Mouse (Mus musculus) T-helper 17 cell (primary cell): ENCODE measurements around the gene Rev3l.

Source experiments
- in situ Hi-C, 2 experiments: fragments of 300-600 bp; cut with MboI, MseI; formaldehyde crosslinking; loops; 1 replicate in 1 of 2; 2 replicates in 1 of 2; pipeline ENCODE4 v1.15.1; 2025; ENCODE audit warnings: high pct_unique_total_duplicates in 2 of 2

Gene Rev3l

DNA sequence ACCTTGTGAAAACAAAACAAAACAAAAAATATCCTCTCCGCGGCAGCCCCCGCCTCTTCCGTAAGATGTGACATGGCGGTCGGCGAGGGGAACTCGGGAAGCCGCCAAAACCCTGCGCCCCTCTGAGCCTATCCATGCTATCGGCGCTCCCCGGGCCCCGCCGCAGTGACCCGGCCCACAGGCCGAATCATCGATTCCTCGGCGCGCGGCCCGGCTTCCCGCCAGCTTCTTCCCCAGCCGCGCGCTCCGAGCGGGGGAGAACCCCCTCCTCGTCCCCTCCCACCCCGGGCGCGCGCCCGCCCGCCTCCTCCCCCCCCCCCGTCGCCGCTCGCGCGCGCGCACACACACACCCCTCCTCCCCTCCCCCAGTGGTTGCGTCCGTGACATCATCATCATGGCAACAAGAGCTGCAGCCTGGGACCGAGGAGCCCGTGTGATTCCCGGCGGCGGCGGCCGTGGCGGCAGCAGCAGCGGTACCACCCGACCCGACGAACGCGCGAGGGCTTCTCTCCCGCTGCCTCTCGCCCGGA lies at the start of gene Rev3l:
Rev3l (plus strand) TSS at position 383 of the 530 bp plus-strand sequence.
- in situ Hi-C loops: no loop called here

DNA sequence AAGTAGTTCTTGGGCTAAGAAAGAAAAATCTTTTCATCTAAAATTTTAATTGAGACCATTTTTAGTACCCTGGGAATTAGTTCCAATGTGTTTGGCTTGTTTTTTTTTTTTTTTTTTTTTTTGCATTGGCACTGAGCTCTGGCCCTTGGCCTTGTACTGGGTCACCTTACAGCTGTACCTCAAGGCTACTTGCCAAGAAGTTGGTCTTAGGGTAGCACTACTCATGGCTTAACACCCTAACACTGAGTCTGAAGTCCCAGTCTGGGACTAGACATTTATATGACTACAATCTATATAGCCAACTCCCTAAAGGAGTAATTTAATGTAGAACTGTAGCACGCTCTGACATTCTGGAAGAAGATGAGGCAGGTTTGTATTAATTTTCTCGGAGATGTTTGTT lies 49.4 kb upstream of the Rev3l start:
- in situ Hi-C loops: no loop called here

DNA sequence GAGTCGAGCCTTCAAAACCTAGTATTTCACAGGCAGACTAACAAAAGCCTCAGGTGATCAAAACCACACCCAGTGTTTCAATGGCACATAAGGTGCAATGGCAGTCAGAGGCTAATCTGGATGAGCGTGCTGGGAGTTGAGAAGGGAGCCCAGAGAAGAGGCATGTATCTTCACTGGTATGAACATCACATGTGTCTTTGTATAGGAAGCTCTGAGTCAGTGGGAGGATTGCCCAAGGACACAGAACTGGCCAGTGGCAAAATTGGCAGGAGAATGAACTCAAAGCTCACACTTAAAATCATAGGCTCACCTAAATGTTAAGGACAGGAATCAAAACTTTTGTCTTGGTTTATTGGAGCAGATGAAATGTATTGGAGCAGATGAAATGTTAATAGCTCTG lies 48.4 kb upstream of the Rev3l start:
- in situ Hi-C loops: no loop called here

DNA sequence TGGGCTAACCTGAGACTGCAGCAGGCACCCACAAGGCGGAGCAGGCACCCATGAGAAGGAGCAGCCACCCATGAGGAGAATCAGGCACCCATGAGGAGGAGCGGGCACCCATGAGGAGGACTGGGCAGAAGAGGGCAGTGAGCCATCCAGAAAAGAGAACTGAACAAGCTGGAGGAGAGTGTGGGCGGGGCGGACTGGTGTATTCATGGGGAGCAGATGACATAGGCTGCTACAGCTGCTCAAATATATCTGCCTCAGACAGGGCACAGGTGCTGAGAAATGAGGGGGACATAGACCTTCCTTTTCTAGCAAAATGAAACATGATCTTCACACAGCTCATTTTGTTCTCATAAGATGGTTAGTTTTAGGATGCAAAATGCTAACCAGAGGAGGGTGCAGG lies 45.1 kb upstream of the Rev3l start:
- in situ Hi-C loops: no loop called here

DNA sequence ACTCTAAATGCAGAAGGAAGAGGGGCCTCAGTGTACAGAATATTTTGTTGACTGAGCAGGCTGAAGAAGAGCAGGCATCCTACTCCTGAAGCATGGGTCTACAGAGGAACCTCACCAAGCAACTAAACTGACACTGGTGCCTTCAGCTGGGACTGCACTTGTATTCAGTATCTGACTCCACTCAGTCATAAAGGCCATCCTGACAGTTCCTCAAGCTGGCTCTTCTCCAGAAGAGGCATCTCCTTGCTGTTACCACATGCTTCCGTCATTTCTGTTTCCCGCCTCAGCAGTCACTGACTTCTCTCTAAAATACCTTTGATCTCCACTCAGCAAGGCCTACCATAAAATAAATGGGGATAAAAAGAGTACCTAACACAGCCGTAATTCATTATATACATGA lies 44.1 kb upstream of the Rev3l start:
- in situ Hi-C loops: no loop called here

DNA sequence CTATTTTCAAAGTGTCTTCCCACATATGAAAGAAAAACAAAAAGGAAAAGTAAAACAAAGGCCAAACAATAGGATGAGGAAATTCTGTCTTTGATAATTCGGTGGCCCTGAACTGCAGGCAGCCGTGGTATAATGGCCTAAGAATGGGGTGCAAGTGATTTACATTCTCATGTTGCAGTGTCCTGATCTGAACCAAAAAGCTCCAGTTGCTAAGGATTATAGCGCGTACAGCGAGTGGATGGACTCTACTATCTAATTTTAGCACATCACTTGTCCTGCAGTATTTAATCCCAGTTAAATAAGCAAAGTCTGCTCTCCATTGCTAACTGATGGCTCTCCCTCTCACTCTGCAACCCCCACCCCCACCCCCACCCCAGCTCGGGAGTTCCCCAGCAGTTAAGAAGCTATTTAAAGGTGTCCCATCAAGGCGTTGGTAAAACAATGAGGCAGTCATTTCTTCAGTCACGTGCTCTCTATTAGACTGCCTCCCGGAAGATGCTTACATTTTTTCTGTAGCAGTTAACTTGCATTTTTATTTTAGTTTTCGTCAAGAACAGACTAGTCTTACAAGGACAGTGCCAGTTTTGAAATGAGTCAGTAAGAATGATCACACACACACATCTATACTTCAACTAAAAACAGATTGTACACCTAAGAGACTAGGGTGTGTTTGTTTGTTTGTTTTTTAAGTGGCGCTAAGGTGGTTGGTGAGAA lies 40.4 kb upstream of the Rev3l start:
- in situ Hi-C loops: loop anchor here in 1 of 2 experiments (5.0 kb wide), 1 partner anchor 36 kb away; no protein-coding TSS in a partner anchor

DNA sequence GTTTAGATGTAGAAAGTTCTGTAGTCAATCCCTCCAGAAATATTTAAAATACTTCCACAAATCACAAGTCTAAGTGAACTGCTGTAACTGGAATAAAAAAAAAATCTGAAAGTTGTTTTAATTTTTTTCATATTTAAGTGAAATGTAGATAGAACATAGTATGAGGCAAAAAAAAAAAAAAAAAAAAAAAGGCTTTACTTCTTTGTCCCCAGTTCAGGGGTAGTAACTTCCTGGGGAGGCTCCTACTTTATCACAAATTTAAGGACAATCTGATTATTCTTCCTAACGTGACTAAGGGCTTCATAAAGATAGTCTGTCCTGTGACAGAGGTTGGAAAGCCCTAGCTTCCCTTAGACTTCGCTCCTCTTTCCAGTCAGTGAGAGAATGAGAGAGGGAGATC lies 39.8 kb upstream of the Rev3l start:
- in situ Hi-C loops: loop anchor here in 1 of 2 experiments (5.0 kb wide), 1 partner anchor 35 kb away; no protein-coding TSS in a partner anchor

DNA sequence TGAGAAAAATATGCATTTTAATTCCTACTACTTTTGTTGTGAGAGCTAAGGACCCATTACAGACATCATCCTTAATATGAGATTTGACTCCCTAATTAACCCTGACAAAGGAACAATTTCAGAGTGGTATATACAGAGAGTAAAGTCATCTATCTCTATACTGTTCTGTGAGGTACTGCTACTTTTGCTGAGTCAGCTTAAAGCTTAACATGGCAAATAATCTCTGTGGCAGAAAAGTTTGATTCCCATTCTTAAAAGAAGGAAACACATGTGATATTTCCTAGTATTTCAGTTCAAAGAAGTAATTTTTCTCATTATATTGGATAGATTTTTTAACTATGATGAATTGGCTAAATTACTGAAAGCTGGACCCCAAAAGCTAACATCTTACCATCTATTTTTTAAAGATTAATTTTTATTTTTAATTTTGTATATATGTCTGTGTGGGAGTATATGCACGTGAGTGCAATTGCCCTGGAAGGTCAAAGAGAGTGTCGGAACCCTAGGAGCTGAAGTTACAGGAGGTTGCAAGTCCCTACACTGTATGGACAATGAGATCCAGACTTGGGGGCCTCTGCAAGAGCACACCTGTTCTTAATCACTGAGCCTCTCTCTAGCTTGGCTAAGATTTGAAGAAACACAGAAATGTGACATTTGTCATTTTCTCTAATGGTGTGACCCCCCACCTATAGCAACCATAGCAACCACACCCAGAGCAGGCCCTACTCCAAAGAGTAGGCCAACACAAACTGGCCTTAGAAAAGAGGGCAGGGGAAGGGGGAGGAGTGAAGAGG lies 24.0 kb upstream of the Rev3l start:
- in situ Hi-C loops: no loop called here

DNA sequence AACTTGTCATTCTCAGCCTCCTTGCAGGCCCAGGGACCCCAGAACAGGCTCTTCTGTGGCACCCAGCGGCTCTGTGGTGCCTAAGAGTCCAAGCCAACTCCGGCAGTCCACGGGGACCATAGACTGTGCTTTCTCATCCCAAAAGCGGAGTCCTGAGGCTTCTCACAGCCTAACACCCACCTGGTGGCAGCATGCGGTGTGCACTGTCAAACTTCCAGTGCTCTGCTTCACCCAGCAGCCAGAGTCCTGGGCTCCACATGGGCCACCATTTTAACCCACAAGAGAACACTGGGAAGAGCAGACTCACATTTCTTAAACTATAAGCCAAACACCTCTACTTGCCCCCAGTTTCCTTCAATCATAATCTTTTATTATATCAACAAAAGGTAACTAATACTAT lies 15.0 kb upstream of the Rev3l start:
- in situ Hi-C loops: no loop called here

DNA sequence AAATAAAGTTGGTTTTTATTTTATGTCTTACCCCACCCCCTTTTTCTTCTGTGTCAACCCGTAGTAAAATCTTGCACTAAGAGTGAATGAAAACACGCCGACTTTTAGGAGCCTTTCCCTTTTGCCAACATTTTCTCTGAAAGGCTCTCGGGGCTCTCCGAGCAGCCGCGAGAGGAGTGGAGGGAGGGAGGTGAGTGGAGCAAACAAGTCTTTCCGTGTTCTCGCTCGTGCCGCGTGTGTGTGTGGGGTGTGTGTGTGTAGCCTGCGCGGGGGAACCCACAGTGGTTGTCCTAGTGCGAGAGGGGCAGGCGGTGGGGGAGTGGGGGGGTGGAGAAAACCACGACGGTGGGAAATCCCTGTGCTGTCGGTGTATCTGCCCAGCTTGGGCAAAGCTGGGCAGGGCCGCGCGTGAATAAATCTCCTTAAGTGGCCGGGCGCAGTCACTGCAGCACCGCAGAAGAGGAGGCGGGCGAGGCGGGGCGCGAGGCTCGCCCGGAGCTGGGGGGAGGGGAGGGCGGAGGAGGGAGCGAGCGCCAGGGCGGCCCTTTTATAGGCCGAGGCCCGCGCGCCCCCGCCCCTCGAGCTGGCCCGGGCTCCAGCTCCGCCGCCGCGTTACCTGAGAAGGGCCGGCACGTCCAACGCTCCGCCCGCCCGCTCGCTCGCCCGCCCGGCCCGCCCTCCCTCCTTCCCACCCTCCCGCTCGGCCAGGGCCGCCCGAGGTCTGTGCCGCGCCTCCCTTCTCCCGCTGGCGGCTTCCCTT lies 762 bp upstream of the Rev3l start:
- in situ Hi-C loops: no loop called here

DNA sequence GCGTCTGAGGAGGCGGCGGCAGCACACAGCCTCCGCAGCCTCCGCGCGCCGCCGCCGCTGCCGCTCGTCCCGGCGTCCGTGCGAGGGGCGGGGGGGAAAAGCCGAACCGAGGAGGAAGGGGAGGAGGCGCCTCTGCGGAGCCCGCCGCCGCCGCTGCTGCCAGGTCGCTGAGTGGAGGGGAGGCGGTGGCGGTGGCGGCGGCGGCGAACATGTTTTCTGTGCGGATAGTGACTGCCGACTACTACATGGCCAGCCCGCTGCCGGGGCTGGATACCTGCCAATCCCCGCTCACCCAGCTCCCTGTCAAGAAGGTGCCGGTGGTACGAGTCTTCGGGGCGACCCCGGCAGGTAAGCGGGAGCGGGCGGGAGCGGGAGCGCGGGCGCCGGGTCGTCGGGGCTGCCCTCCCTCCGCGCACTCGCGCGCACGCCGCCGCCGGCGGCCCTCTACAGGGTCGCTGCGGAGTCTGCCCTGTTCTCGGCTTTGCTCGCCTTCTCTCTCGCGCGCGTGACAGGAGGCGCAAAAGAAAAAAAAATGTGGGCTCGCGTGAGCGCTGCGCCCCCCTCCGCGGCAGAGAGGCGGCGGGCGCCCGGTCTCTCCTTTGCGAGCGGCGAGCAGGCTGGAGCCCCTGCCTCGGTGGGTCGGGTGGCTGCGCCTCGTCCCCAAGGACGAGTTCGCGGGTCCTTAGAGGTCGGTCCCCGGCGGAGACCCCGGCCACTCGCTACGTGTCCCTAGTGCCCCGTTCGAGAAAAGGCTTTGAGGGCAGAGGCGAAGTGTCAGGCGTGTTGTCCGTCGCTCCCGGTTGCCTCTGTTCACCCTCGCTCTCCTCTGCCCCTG lies 565 bp downstream of the Rev3l start:
- in situ Hi-C loops: no loop called here

DNA sequence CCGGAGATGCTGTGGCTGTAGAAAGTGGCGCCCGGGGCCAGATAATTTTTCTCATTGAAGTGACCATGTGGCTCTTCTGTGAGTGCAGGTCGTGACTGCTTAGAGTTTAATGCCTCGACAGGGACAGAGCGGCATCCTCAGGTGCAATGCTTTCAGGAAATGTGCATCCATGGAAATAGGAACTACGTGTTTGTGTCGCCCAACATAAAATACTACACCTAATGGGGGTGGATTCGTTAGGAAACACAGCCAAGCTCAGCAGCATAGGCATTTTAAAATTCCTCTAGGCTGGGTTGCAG lies 1.1 kb downstream of the Rev3l start:
- in situ Hi-C loops: no loop called here

DNA sequence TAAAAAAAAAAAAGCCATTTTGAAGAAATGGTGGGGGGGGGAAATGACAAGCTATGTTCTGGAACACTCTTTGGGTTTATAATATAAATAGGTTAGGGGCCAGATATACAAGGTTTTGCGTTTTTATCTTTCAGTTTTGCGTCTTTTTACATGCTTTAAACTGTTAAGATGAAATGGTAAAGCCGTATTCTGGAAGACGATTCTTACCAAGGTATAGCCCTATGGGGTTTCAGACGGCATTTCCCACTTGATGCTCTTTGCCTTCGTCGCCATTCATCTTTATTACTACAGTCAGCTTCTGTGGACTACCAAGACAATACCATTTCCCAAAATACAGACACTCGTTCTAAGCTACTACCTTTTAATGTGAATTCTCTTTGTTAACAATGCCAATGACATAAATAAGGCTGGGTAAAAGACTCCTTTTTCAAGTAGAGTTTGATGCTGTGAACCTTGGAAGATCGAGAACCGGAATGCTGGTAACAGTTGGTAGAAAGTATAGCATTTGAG lies 1.6 kb downstream of the Rev3l start:
- in situ Hi-C loops: no loop called here

DNA sequence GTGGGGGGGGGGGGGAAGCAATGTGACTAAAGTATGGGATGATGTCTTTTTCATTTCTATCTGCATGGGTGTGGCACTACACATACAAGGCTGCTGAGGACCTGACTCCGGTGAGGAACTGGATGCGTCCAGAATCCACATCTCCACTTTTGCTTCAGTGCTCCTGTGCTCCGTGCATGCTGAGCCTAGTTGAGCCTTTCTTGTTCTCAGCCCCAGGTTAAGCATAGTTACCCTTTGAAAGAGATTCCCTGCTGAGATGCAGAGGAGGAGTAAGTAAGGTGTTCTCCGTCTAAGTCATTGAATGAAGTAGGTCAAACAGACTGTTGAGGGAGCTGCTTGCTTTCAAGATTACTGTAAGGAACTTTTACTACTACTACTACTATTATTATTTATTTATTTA lies 4.3 kb downstream of the Rev3l start:
- in situ Hi-C loops: no loop called here

DNA sequence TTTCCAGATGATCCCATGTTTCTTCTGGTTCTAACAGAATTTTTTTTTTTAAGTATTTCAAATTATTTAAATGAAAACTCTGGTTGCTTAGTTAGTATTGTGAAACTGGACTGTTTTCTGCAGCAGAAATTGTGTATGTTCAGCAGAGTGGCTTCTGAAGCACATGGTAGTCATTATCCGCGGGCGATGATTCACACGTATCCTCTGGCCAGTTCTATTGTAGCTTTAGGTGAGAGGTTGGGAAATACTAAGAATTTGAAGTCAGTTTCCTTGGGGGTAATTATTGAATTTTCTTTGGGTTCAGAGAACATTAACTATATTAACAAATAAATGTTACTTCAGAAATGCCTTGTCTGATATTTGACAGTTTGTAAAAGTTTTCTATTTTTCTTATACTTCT lies 10.1 kb downstream of the Rev3l start:
- in situ Hi-C loops: loop anchor here in 1 of 2 experiments (5.0 kb wide), 1 partner anchor 620 kb away; no protein-coding TSS in a partner anchor

DNA sequence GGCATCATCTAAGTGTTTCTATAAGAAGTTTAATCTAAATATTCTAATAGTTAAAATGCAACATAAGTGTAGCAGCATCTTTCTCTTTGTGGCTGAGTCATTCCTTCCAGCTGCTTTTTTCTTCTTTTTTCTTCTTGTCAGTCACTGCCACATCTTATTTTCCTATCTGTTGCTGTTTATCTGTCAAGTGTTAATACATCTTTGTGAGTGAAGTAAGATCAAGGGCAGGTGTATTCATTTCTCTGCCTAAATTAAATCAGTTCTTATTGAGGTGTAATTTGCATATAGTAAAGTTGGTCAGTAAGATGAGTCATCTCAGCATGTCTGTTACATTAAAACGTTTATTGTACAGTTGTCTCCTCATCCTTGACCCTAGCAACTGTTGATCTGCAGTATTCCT lies 32.8 kb downstream of the Rev3l start:
- in situ Hi-C loops: no loop called here

DNA sequence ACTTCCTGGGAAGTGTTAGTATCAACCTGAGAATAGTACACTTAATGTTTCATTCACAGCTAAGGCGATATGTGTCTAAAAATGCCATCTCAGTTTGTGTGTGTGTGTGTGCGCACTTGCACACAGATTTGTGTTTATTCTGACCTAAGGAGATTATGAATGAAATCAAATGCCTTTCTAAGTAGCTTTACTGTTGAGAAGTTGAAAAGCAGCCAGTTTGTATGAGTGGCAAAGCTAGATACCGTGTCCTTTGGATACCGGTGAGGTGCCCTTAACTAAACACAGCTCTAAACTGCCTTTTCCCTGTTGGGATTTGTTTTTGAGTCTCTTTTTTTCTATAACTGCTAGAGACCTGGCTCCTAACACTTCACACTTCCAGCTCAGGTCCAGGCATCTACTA lies 34.8 kb downstream of the Rev3l start:
- in situ Hi-C loops: no loop called here

DNA sequence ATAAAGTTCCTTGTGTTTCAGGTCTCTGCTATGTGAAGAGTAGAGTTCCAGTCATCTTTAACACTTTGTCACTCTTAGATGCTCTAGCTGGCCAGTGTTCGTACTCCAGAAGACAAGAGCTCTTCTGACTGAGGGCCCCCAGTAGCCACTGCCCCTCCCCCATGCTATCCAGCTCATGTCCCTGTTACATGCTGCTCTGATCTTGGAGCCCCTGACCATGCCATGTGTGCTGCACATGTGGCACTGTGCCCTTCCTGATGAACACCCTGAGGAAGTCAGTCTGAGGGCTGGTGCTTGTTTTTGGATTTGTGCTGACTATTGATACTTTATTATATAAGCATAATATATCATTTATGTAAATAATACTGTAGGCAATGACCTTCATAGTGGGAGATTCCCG lies 40.3 kb downstream of the Rev3l start:
- in situ Hi-C loops: no loop called here

DNA sequence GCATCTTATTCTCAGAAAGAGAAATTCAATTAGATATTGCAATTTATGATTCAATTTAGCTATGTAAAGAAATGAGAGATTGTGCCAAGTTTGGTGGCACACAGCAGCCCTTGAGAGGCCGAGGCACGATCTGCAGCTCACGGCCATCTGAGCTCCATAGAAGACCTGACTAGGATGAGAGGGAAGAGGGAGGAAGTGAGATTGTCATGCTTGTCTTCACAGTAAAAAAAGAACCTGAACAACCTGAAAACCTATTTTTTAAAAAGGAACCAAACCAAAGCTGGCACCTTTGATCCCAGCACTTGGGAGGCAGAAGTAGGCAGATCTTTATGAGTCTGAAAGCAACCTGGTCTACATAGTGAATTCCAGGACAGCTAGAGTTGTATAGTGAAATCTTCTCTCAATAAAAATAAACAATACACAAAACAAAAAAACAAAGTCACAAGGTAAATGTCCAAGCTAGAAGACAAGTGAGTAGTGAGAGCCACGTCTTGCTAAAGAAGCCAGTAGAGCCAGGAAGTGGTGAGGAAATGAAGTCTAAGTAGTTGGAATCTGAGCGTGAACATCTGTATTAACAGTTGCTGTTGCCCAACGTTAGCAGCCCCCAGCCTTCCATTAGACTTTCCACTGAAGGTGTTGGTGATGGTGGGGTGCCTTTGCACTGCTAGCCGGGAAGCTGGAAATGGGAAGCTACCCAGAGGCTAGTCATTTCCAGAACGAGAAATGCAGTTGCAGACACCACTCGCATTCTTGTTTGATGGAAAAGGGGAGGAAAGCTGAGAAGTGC lies 42.2 kb downstream of the Rev3l start:
- in situ Hi-C loops: no loop called here

DNA sequence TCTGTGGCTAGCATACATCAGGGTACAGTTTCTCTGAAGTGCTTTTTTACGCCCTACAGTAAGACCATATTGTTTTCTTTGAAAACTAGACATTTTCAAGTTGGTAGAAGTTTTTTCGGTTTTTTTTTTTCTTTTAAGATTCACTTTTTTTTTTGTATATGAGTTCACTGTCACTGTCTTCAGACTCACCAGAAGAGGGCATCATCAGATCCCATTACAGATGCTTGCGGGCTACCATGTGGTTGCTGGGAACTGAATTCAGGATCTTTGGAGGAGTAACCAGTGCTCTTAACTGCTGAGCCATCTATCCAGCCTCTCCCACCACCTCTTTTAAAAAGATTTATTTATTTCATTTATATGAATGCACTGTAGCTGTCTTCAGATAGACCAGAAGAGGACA lies 45.0 kb downstream of the Rev3l start:
- in situ Hi-C loops: no loop called here
